Mouse (Mus musculus): ENCODE data around the gene Epop. TPM values are rescaled to one million over a fixed set of nuclear protein-coding genes. Genes with fewer than 3 reads are reported as not detected.

Gene Epop
- total and polyA plus RNA-seq, 2 experiments from 2014 or later: 0.15 to 6.0 TPM

DNA sequence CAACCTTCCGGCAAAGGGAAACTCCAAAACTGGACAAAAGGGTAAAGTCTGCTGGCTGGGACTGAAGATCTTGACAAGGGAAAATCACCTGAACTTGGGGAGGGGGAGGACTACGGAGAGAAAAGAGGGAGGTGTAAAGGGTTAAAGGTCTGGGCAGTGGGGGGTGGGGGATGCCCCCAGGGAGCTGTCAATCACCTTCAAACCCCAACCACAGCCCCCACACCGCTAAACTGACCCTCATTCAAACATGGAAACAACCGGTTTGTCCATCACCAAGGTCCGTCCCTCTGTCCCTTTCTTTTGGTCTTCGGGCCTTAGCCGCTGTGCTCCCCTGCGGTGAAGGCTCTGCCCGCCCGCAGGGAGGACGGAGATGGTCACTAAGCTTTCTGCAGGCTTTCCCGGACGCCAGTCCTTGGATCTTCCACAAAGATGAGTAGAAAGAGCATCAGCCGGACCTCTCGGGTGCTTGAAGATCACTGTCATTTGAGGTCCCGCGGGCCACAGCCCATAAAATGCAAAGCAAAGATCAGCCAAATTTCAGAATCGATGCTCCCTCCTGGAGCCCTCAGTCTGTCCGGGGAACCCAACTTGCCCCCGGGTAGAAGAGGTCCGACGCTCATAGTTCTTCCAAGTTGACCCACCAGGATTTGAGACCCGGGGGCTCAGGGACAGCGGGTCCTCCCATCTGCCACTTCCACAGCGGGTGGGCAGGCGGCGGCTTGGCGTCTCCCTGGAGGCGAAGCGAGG, 1.8 kb downstream of the Epop start:
- Histone ChIP-seq H3K4me2 (ENCODE audit: low read depth, low read length) (peak overlapping the region; percentile 91), H3K4me1 (ENCODE audit: control insufficient read depth, insufficient read depth) (no peaks in the 10 kb centered on the region), H3K27ac (ENCODE audit: low read depth) (no peak overlapping the region), H3K4me3 (ENCODE audit: low read depth, low read length) (peak overlapping the region; percentile 63), H3K27me3 (ENCODE audit: control insufficient read depth, insufficient read depth, low read length) (peaks cover 86% of the 10 kb centered on the region), H3K36me3 (replicated peaks; ENCODE audit: control insufficient read depth, insufficient read depth, low read length) (no peaks in the 10 kb centered on the region), H3K9me3 (replicated peaks; ENCODE audit: control insufficient read depth, low read length) (no peaks in the 10 kb centered on the region), H3K9ac (replicated peaks; ENCODE audit: low read depth, low read length) (no peak overlapping the region)
- 9% methylated on average over 30 of the region's 30 CpGs for WGBS
- TF ChIP-seq CTCF (IDR thresholded peaks at IDR 0.05; ENCODE audit: low read depth): no peak
- no peak for TF ChIP-seq EP300 (IDR thresholded peaks at IDR 0.05; ENCODE audit: low read depth)
- no peak for DNase-seq (ENCODE audit: low spot score)
- ATAC-seq (ENCODE audit: insufficient read depth, low read depth): no peak

DNA sequence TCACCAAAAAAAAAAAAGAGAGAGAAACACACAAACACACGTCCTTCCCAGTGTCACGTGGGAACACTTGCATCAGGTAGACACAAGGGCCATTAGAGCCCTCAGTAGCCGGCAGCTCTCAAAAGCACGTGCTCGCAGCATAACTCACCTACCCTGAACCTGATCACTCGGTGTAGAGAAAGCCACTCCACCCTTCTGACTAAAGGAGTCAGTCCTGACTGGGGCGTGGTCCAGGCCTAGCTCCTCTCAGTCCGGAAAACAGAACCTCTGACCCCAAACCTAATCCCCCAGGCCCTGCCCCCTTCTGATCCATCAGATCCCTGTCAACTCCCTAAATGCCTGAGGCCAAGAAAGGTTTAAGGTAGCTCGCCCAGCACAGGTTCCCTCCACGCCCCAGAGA, 2.7 kb downstream of the Epop start:
- DNase-seq (ENCODE audit: low spot score) (no peak), ATAC-seq (ENCODE audit: insufficient read depth, low read depth) (no peak)
- Histone ChIP-seq H3K4me3 (ENCODE audit: low read depth, low read length) (no peak overlapping the region), H3K9me3 (replicated peaks; ENCODE audit: control insufficient read depth, low read length) (no peaks in the 10 kb centered on the region), H3K27ac (ENCODE audit: low read depth) (no peak overlapping the region), H3K4me1 (ENCODE audit: control insufficient read depth, insufficient read depth) (no peaks in the 10 kb centered on the region), H3K4me2 (ENCODE audit: low read depth, low read length) (no peak overlapping the region), H3K27me3 (ENCODE audit: control insufficient read depth, insufficient read depth, low read length) (peaks cover 86% of the 10 kb centered on the region), H3K36me3 (replicated peaks; ENCODE audit: control insufficient read depth, insufficient read depth, low read length) (no peaks in the 10 kb centered on the region), H3K9ac (replicated peaks; ENCODE audit: low read depth, low read length) (no peak overlapping the region)
- WGBS: 35% methylated on average over 10 of the region's 10 CpGs
- TF ChIP-seq CTCF (IDR thresholded peaks at IDR 0.05; ENCODE audit: low read depth) (no peak), EP300 (IDR thresholded peaks at IDR 0.05; ENCODE audit: low read depth) (no peak)

DNA sequence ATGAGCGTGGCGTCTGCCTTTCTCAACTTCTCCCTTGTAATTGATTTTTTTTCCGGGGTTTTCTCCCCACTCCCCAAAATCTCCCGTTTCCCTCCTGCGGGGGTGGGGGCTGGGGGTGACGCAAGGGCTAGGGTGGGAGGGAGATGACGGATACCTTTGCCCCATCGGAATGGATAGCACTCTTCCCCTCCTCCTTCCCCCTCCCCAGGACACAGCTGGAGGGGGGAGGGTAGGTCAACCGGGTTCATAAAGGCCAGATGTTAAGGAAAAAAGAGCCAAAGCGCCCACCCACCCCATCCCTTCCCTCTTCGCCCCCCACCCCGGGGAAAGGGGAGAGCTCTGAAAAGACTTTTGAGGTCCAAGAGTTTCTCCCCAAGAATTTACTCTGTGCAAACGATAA, 3.1 kb downstream of the Epop start:
- Histone ChIP-seq H3K27ac (ENCODE audit: low read depth) (no peak overlapping the region), H3K27me3 (ENCODE audit: control insufficient read depth, insufficient read depth, low read length) (peaks cover 82% of the 10 kb centered on the region), H3K9me3 (replicated peaks; ENCODE audit: control insufficient read depth, low read length) (no peaks in the 10 kb centered on the region), H3K4me3 (ENCODE audit: low read depth, low read length) (no peak overlapping the region), H3K36me3 (replicated peaks; ENCODE audit: control insufficient read depth, insufficient read depth, low read length) (no peaks in the 10 kb centered on the region), H3K4me1 (ENCODE audit: control insufficient read depth, insufficient read depth) (no peaks in the 10 kb centered on the region), H3K9ac (replicated peaks; ENCODE audit: low read depth, low read length) (no peak overlapping the region), H3K4me2 (ENCODE audit: low read depth, low read length) (no peak overlapping the region)
- TF ChIP-seq EP300 (IDR thresholded peaks at IDR 0.05; ENCODE audit: low read depth) (no peak), CTCF (IDR thresholded peaks at IDR 0.05; ENCODE audit: low read depth) (no peak)
- 15% methylated on average over 13 of the region's 13 CpGs for WGBS
- DNase-seq (ENCODE audit: low spot score): no peak
- no peak for ATAC-seq (ENCODE audit: insufficient read depth, low read depth)

- 63% methylated on average over 5 of the region's 5 CpGs for WGBS
- Histone ChIP-seq H3K27me3 (ENCODE audit: control insufficient read depth, insufficient read depth, low read length) (peaks cover 73% of the 10 kb centered on the region), H3K9ac (replicated peaks; ENCODE audit: low read depth, low read length) (no peak overlapping the region), H3K36me3 (replicated peaks; ENCODE audit: control insufficient read depth, insufficient read depth, low read length) (no peaks in the 10 kb centered on the region), H3K4me2 (ENCODE audit: low read depth, low read length) (no peak overlapping the region), H3K9me3 (replicated peaks; ENCODE audit: control insufficient read depth, low read length) (no peaks in the 10 kb centered on the region), H3K27ac (ENCODE audit: low read depth) (no peak overlapping the region), H3K4me1 (ENCODE audit: control insufficient read depth, insufficient read depth) (no peaks in the 10 kb centered on the region), H3K4me3 (ENCODE audit: low read depth, low read length) (no peak overlapping the region)
- TF ChIP-seq EP300 (IDR thresholded peaks at IDR 0.05; ENCODE audit: low read depth): no peak
- TF ChIP-seq CTCF (IDR thresholded peaks at IDR 0.05; ENCODE audit: low read depth): no peak
- no peak for ATAC-seq (ENCODE audit: insufficient read depth, low read depth)
- no peak for DNase-seq (ENCODE audit: low spot score)
Measured at GRCm38 (mm10) chr11:97625551-97625950, 4.0 kb downstream of the Epop start.

DNA sequence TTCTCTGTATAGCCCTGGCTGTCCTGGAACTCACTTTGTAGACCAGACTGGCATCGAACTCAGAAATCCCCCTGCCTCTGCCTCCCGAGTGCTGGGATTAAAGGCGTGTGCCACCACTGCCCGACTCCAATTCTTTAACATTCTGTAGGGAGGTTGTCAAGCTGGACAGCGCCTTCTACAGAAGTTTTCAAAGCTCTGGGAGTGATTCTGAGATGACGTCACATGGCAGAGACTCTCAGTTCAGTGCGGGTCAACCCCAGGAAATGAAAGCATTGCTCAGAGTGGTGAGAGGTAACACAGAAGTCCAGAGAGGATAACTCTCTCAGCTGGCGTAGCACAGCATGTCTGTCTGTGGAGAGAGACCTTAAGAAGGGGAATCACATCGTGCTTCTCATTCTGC, 6.3 kb downstream of the Epop start:
- no peak overlapping the region for H3K9ac ChIP-seq (replicated peaks; ENCODE audit: low read depth, low read length)
- DNase-seq (ENCODE audit: low spot score): no peak
- no peaks in the 10 kb centered on the region for H3K9me3 ChIP-seq (replicated peaks; ENCODE audit: control insufficient read depth, low read length)
- no peak overlapping the region for H3K4me2 ChIP-seq (ENCODE audit: low read depth, low read length)
- WGBS: 42% methylated on average over 9 of the region's 9 CpGs
- H3K4me3 ChIP-seq (ENCODE audit: low read depth, low read length): no peak overlapping the region
- H3K4me1 ChIP-seq (ENCODE audit: control insufficient read depth, insufficient read depth): no peaks in the 10 kb centered on the region
- H3K36me3 ChIP-seq (replicated peaks; ENCODE audit: control insufficient read depth, insufficient read depth, low read length): no peaks in the 10 kb centered on the region
- no peak for ATAC-seq (ENCODE audit: insufficient read depth, low read depth)
- H3K27ac ChIP-seq (ENCODE audit: low read depth): no peak overlapping the region
- TF ChIP-seq EP300 (IDR thresholded peaks at IDR 0.05; ENCODE audit: low read depth) (no peak), CTCF (IDR thresholded peaks at IDR 0.05; ENCODE audit: low read depth) (no peak)
- H3K27me3 ChIP-seq (ENCODE audit: control insufficient read depth, insufficient read depth, low read length): peaks cover 62% of the 10 kb centered on the region

DNA sequence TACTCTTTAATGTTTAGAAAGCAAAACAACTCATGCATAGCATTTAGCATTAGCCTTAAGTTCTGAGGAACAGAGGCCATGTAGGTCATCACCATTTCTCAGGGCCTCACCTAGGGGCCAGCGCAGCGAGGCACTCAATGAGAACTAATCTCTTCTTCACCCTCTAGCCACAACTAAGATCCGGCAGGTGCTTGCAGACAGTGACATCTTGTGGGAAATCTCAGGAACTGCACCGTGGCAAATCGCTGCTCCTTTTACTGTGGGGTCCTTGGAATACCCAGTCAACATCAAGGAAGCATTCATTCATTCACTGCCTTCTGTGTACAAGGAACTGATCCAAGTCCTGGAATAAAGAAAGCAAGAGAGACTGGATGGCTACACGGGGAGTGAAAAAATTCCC, 7.1 kb downstream of the Epop start:
- Histone ChIP-seq H3K9me3 (replicated peaks; ENCODE audit: control insufficient read depth, low read length) (no peaks in the 10 kb centered on the region), H3K4me1 (ENCODE audit: control insufficient read depth, insufficient read depth) (no peaks in the 10 kb centered on the region), H3K27me3 (ENCODE audit: control insufficient read depth, insufficient read depth, low read length) (peaks cover 59% of the 10 kb centered on the region), H3K4me2 (ENCODE audit: low read depth, low read length) (no peak overlapping the region), H3K36me3 (replicated peaks; ENCODE audit: control insufficient read depth, insufficient read depth, low read length) (no peaks in the 10 kb centered on the region), H3K27ac (ENCODE audit: low read depth) (no peak overlapping the region), H3K4me3 (ENCODE audit: low read depth, low read length) (no peak overlapping the region), H3K9ac (replicated peaks; ENCODE audit: low read depth, low read length) (no peak overlapping the region)
- TF ChIP-seq EP300 (IDR thresholded peaks at IDR 0.05; ENCODE audit: low read depth) (no peak), CTCF (IDR thresholded peaks at IDR 0.05; ENCODE audit: low read depth) (peak; percentile 99)
- no peak for ATAC-seq (ENCODE audit: insufficient read depth, low read depth)
- peak; percentile 74 for DNase-seq (ENCODE audit: low spot score)
- WGBS: under 1% methylated on average over 6 of the region's 6 CpGs

All from heart, postnatal 0 days (tissue).